Mouse (Mus musculus) gonadal fat pad, adult 2 months (tissue): ENCODE measurements around the gene Cdk11b. TPM values are rescaled to one million over a fixed set of nuclear protein-coding genes. Genes with fewer than 3 reads are reported as not detected.
"Not testable (repeated sequence)": the region's sequence is repeated elsewhere in the genome, so short reads cannot be mapped to it uniquely, and the experiment has no call there.

Experiments used
- DNase-seq: peaks from one replicate; pipeline ENCODE4 v3.0.0-alpha.2; 2012; ENCODE audit warnings: low read depth
- polyA plus RNA-seq: library from polyadenylated mRNA; depleted of rRNA; stranded (reverse); fragments of >200 nt; gene quantifications from 2 replicates; pipeline ENCODE4 v1.2.3, GENCODE M21; 2012

Gene Cdk11b
- polyA plus RNA-seq, 1 experiment, result 17.2 TPM

GRCm38 (mm10) chr4:155605132-155605531 is 19.5 kb upstream of the Cdk11b start:
- DNase-seq, result no peak

- DNase-seq, result no peak
These were observed 17.8 kb upstream of the Cdk11b start for GRCm38 (mm10) chr4:155606825-155607224.

- DNase-seq, result no peak
These were observed 12.8 kb upstream of the Cdk11b start for GRCm38 (mm10) chr4:155611860-155612259.

GRCm38 (mm10) chr4:155613264-155613663 is 11.4 kb upstream of the Cdk11b start:
- DNase-seq, result no peak

- no peak for DNase-seq
These were observed 6.3 kb upstream of the Cdk11b start for GRCm38 (mm10) chr4:155618321-155618720.

GRCm38 (mm10) chr4:155630267-155630666 is 5.6 kb downstream of the Cdk11b start:
- DNase-seq, result no peak

GRCm38 (mm10) chr4:155635766-155636499 is 11.3 kb downstream of the Cdk11b start:
- no peak for DNase-seq

- DNase-seq, result no peak
These were observed 18.9 kb downstream of the Cdk11b start for GRCm38 (mm10) chr4:155643531-155643930.

- DNase-seq, result not testable (repeated sequence)
These were observed 20.7 kb downstream of the Cdk11b start, which contains the start of gene Gm10563 for GRCm38 (mm10) chr4:155645308-155645707. TSS of gene Gm10563 (minus strand) at chr4:155645408.

GRCm38 (mm10) chr4:155645721-155646120 is 21.1 kb downstream of the Cdk11b start:
- no peak for DNase-seq

GRCm38 (mm10) chr4:155649355-155649754 is 24.7 kb downstream of the Cdk11b start:
- DNase-seq, result no peak

GRCm38 (mm10) chr4:155651553-155652269 is 27.1 kb downstream of the Cdk11b start:
- no peak for DNase-seq

- DNase-seq, result no peak
These were observed 27.8 kb downstream of the Cdk11b start for GRCm38 (mm10) chr4:155652283-155653085.

GRCm38 (mm10) chr4:155653086-155653450 is 28.4 kb downstream of the Cdk11b start, which contains the start of gene Mmp23:
TSS of gene Mmp23 (minus strand) at chr4:155653384.
- DNase-seq, result no peak

GRCm38 (mm10) chr4:155653451-155654182 is 29.0 kb downstream of the Cdk11b start:
- no peak for DNase-seq

GRCm38 (mm10) chr4:155654183-155654455 is 29.5 kb downstream of the Cdk11b start:
- DNase-seq, result no peak

- no peak for DNase-seq
These were observed 30.0 kb downstream of the Cdk11b start for GRCm38 (mm10) chr4:155654456-155655298.

- DNase-seq, result no peak
These were observed 31.6 kb downstream of the Cdk11b start for GRCm38 (mm10) chr4:155656214-155656751.

GRCm38 (mm10) chr4:155658961-155659360 is 34.3 kb downstream of the Cdk11b start:
- no peak for DNase-seq

- DNase-seq, result no peak
These were observed 36.0 kb downstream of the Cdk11b start for GRCm38 (mm10) chr4:155660641-155661040.

- DNase-seq, result no peak
These were observed 42.2 kb downstream of the Cdk11b start for GRCm38 (mm10) chr4:155666903-155667302.
